Mouse (Mus musculus): Measurements from ENCODE around the gene Mpp3. TPM values are rescaled to one million over a fixed set of nuclear protein-coding genes. Genes with fewer than 3 reads are reported as not detected.

The Mpp3 gene
- polyA plus RNA-seq, 1 experiment, result not detected

- TF ChIP-seq FLI1 (IDR thresholded peaks at IDR 0.05; ENCODE audit: low read length) (no peak), GATA1 (IDR thresholded peaks at IDR 0.05; ENCODE audit: borderline replicate concordance, low read length) (no peak)
- H3K27me3 ChIP-seq (replicated peaks), result peaks cover 42% of the 10 kb centered on the region
Observed at GRCm38 (mm10) chr11:102040646-102041045, 12.4 kb upstream of the Mpp3 start.

GRCm38 (mm10) chr11:102040138-102040524 is 11.9 kb upstream of the Mpp3 start:
- no peaks in the 10 kb centered on the region for H3K36me3 ChIP-seq (replicated peaks; ENCODE audit: low read length)
- H3K4me1 ChIP-seq, result peaks cover 16% of the 10 kb centered on the region
- H3K9me3 ChIP-seq, result peaks cover 7% of the 10 kb centered on the region
- no peak overlapping the region for H3K4me3 ChIP-seq (replicated peaks)
- H3K27me3 ChIP-seq (replicated peaks), result peaks cover 40% of the 10 kb centered on the region
- TF ChIP-seq FLI1 (IDR thresholded peaks at IDR 0.05; ENCODE audit: low read length), result no peak
- TF ChIP-seq GATA1 (IDR thresholded peaks at IDR 0.05; ENCODE audit: borderline replicate concordance, low read length), result no peak

More at GRCm38 (mm10) chr11:102040646-102041045, 12.4 kb upstream of the Mpp3 start:
- H3K4me3 ChIP-seq (replicated peaks), result no peak overlapping the region
- no peaks in the 10 kb centered on the region for H3K36me3 ChIP-seq (replicated peaks; ENCODE audit: low read length)
- H3K4me1 ChIP-seq, result peaks cover 16% of the 10 kb centered on the region
- H3K9me3 ChIP-seq, result peaks cover 12% of the 10 kb centered on the region

- TF ChIP-seq GATA1 (IDR thresholded peaks at IDR 0.05; ENCODE audit: borderline replicate concordance, low read length), result no peak
- TF ChIP-seq FLI1 (IDR thresholded peaks at IDR 0.05; ENCODE audit: low read length), result no peak
- H3K36me3 ChIP-seq (replicated peaks; ENCODE audit: low read length), result no peaks in the 10 kb centered on the region
- peaks cover 37% of the 10 kb centered on the region for H3K27me3 ChIP-seq (replicated peaks)
- H3K4me3 ChIP-seq (replicated peaks), result no peak overlapping the region
- peaks cover 16% of the 10 kb centered on the region for H3K4me1 ChIP-seq
- peaks cover 2% of the 10 kb centered on the region; the same call in 1 of the 2 replicates for H3K9me3 ChIP-seq
Observed at GRCm38 (mm10) chr11:102039487-102040137, 11.4 kb upstream of the Mpp3 start.

GRCm38 (mm10) chr11:102037789-102038188 is 9.5 kb upstream of the Mpp3 start:
- Histone ChIP-seq H3K4me1 (peaks cover 16% of the 10 kb centered on the region), H3K27me3 (replicated peaks) (peaks cover 32% of the 10 kb centered on the region), H3K4me3 (replicated peaks) (no peak overlapping the region), H3K36me3 (replicated peaks; ENCODE audit: low read length) (no peaks in the 10 kb centered on the region), H3K9me3 (no peaks in the 10 kb centered on the region)
- TF ChIP-seq FLI1 (IDR thresholded peaks at IDR 0.05; ENCODE audit: low read length) (no peak), GATA1 (IDR thresholded peaks at IDR 0.05; ENCODE audit: borderline replicate concordance, low read length) (no peak)

GRCm38 (mm10) chr11:102036336-102036735 is 8.1 kb upstream of the Mpp3 start:
- H3K9me3 ChIP-seq, result no peaks in the 10 kb centered on the region
- no peaks in the 10 kb centered on the region for H3K36me3 ChIP-seq (replicated peaks; ENCODE audit: low read length)
- TF ChIP-seq FLI1 (IDR thresholded peaks at IDR 0.05; ENCODE audit: low read length), result no peak
- H3K4me1 ChIP-seq, result peaks cover 11% of the 10 kb centered on the region
- no peak overlapping the region for H3K4me3 ChIP-seq (replicated peaks)
- peaks cover 32% of the 10 kb centered on the region for H3K27me3 ChIP-seq (replicated peaks)

- H3K27me3 ChIP-seq (replicated peaks), result peaks cover 38% of the 10 kb centered on the region
- TF ChIP-seq GATA1 (IDR thresholded peaks at IDR 0.05; ENCODE audit: borderline replicate concordance, low read length) (no peak), FLI1 (IDR thresholded peaks at IDR 0.05; ENCODE audit: low read length) (no peak)
- no peaks in the 10 kb centered on the region for H3K36me3 ChIP-seq (replicated peaks; ENCODE audit: low read length)
Observed at GRCm38 (mm10) chr11:102035456-102035960, 7.2 kb upstream of the Mpp3 start.

GRCm38 (mm10) chr11:102034887-102035286 is 6.6 kb upstream of the Mpp3 start:
- Histone ChIP-seq H3K9me3 (no peaks in the 10 kb centered on the region), H3K4me3 (replicated peaks) (no peak overlapping the region), H3K4me1 (peaks cover 12% of the 10 kb centered on the region; the same call in 1 of the 2 replicates), H3K27me3 (replicated peaks) (peaks cover 44% of the 10 kb centered on the region), H3K36me3 (replicated peaks; ENCODE audit: low read length) (no peaks in the 10 kb centered on the region)
- TF ChIP-seq GATA1 (IDR thresholded peaks at IDR 0.05; ENCODE audit: borderline replicate concordance, low read length) (no peak), FLI1 (IDR thresholded peaks at IDR 0.05; ENCODE audit: low read length) (no peak)

More at GRCm38 (mm10) chr11:102035456-102035960, 7.2 kb upstream of the Mpp3 start:
- Histone ChIP-seq H3K4me1 (peaks cover 9% of the 10 kb centered on the region; the same call in 1 of the 2 replicates), H3K4me3 (replicated peaks) (no peak overlapping the region), H3K9me3 (no peaks in the 10 kb centered on the region)

GRCm38 (mm10) chr11:102033055-102033591 is 4.9 kb upstream of the Mpp3 start:
- peaks cover 50% of the 10 kb centered on the region for H3K27me3 ChIP-seq (replicated peaks)
- TF ChIP-seq FLI1 (IDR thresholded peaks at IDR 0.05; ENCODE audit: low read length) (no peak), GATA1 (IDR thresholded peaks at IDR 0.05; ENCODE audit: borderline replicate concordance, low read length) (no peak)
- H3K4me3 ChIP-seq (replicated peaks), result no peak overlapping the region
- no peaks in the 10 kb centered on the region for H3K9me3 ChIP-seq
- H3K36me3 ChIP-seq (replicated peaks; ENCODE audit: low read length), result no peaks in the 10 kb centered on the region
- H3K4me1 ChIP-seq, result peaks cover 8% of the 10 kb centered on the region; the same call in 1 of the 2 replicates

- H3K27me3 ChIP-seq (replicated peaks), result peaks cover 55% of the 10 kb centered on the region
- H3K9me3 ChIP-seq, result no peaks in the 10 kb centered on the region
- H3K4me3 ChIP-seq (replicated peaks), result no peak overlapping the region
- H3K36me3 ChIP-seq (replicated peaks; ENCODE audit: low read length), result no peaks in the 10 kb centered on the region
- H3K4me1 ChIP-seq, result peaks cover 24% of the 10 kb centered on the region
- no peak for TF ChIP-seq GATA1 (IDR thresholded peaks at IDR 0.05; ENCODE audit: borderline replicate concordance, low read length)
- no peak for TF ChIP-seq FLI1 (IDR thresholded peaks at IDR 0.05; ENCODE audit: low read length)
Observed at GRCm38 (mm10) chr11:102031149-102031548, 2.9 kb upstream of the Mpp3 start.

- Histone ChIP-seq H3K4me1 (peaks cover 26% of the 10 kb centered on the region), H3K4me3 (replicated peaks) (no peak overlapping the region), H3K9me3 (no peaks in the 10 kb centered on the region), H3K27me3 (replicated peaks) (peaks cover 64% of the 10 kb centered on the region), H3K36me3 (replicated peaks; ENCODE audit: low read length) (no peaks in the 10 kb centered on the region)
- TF ChIP-seq GATA1 (IDR thresholded peaks at IDR 0.05; ENCODE audit: borderline replicate concordance, low read length) (no peak), FLI1 (IDR thresholded peaks at IDR 0.05; ENCODE audit: low read length) (no peak)
Observed at GRCm38 (mm10) chr11:102029966-102030365, 1.7 kb upstream of the Mpp3 start.

Data from megakaryocyte, embryonic 14.5 days (primary cell).